Mouse (Mus musculus) cerebellum, postnatal 4 days (tissue): ENCODE results near the gene Zfp367.

Source experiments
- DNase-seq, 2 experiments: peaks; one replicate each; pipeline ENCODE4 v3.0.0; 2022; ENCODE audit warnings: low spot score in 2 of 2, mixed read lengths in 1 of 2

The Zfp367 gene

DNA sequence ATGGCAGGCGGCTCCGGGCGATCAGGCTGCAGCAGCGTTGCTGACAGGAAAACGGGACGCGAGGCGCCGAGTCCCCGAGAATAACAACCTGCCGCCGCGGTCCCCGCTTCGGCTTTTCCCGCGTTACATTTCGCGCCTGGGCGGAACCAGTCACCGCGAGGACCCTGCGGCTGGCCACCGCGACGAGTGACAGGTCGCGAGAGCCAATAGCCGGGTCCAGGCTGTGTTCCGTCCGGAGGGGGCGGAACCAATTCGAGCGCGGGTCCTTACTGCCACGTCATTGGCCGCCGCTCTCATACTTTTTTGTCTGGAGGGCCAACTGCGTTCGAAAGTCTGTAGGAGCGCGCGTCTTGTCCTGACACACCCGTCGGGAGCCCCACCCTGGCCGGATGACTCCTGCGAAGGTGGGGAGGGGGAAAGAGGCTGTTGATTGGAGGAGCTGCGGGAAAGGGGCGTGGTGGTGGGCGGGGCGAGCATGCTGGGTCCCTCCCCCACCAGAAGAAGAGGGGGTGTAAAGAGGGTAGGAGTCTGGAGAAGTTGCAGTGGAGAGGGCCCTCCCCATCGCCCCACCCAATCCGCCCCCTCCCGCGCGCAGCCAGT lies at the start of gene Zfp367:
Gene Zfp367 (minus strand): TSS at position 120 of the 600 bp plus-strand sequence.
- peak; percentile 93 to 96 for DNase-seq

DNA sequence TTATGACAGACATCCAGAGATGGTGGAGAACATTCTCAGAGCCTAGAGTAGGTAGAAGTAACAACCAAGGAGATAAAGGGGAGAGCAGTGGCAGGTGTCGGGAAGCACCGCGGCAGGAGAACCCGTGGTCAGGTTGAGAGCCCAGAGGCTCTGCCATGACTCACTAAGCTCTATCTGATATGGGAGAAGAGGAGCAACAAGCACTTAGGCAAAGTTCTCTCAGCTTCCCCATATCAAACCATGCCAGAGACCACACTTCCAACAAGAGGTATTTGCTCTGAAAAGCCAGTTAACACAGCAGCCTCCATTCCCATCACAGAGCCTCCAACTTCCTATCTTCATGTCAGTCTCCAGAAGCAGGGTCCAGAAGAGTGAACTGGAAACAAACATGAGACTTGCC lies 47.9 kb upstream of the Zfp367 start:
- DNase-seq = no peak

DNA sequence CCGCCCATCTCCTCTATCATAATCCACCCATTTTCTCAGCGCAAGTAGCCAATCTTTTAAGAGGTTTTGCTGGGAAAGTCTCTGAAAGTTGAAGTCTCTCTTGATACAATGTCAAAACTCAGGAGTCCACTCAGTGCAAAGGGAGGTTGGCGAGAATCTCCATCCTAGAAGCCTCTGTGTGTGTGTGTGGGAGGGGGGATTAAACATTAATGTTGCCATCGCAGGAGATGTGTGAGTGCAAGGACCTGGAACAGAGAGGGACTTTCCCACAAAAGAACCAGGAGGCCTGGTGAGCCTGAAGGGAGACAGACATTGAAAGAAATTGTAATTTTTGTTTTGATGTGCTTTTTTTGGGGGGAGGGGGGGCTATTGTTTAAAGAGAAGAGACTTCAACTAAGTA lies 45.3 kb upstream of the Zfp367 start:
- no peak for DNase-seq

DNA sequence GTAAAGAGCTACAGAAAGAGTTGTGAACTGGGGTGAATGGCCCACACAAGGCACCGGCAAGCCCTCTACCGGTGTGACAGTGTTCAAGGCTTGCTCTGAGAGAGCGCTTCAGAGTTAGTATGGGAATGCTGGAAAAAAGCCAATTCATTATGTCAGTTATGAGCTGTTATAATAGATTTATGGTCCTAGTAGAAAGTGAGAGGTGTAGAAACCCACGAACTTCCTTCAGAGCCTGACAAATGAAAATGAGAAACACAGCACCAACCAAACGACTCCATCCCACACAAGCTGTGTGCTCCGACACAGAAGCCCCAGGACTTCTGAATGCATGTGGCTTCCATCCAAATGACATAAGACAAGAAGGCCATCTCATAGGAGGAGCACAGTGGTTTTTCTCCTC lies 44.9 kb upstream of the Zfp367 start:
- no peak for DNase-seq

DNA sequence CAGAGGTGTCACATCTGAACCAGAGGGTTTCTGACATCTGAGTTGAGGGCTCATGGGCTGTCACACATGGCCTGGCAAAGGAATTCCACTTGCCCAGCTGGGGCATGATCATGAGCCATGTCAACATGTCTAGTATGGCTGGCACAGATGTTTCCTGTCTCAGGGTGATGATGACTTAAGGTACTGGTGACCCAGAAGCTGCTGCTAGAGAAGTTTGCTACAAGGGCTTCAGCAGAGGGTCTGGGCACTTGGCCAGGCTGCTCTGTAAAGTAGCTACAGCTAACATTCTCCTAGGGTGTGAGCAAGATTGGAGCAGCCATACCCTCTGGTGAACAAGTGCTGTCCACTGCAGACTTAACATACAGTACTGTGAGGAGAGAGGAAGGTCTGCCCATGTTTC lies 34.1 kb upstream of the Zfp367 start:
- DNase-seq = no peak

DNA sequence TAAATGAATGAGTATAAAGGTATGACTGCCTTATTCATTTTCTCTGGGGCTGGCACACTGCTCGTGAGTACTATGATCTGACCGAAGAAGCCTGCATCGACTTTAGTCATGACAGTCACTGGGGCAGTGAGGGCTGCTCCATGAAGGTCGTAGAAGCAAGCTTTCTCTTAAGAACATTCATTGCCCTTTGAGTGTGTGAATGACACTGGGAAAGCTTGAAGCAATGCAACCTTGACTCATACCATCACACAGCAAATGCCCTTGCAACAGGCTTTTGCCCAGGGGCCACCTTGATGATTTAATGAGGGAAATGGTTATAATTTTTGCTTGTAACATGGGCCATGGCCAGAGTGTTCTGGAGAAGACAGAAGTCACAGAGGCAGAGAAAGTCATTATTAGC lies 33.5 kb upstream of the Zfp367 start:
- DNase-seq = no peak

DNA sequence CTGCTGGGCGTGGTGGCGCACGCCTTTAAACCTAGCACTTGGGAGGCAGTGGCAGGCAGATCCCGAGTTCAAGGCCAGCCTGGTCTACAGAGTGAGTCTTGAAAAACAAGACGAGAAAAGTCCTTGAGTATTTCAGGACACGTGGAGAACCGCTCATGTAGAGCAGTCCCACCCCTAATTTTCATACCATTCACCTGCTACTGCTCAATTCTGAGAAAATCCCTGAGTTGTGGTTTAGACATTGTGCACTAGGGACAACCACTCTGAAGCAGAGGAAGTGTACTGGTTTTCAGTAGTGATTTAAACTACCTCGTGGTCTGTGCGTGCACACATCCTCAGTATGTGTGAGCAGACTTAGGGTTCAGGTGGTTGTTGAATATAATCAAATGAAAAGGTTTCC lies 32.6 kb upstream of the Zfp367 start:
- DNase-seq = no peak

DNA sequence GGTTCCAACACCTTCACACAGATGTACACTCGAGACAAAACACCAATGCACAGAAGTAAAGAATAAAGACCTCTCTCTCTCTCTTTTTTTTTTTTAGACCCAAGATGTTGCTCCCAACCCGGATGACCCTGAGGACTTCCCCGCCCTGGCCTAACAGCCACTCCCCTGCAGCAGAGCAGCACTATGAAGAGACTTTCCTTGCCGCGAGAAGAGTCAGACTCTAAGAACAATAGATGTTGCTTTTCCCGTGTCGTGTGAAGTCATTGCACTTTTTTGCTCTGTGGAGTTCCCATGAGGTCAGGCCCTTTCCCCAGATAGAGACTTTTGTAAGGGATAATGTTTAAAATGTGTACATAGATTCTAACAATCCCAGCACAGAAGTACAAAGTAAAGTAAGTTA lies 32.2 kb upstream of the Zfp367 start:
- no peak for DNase-seq

DNA sequence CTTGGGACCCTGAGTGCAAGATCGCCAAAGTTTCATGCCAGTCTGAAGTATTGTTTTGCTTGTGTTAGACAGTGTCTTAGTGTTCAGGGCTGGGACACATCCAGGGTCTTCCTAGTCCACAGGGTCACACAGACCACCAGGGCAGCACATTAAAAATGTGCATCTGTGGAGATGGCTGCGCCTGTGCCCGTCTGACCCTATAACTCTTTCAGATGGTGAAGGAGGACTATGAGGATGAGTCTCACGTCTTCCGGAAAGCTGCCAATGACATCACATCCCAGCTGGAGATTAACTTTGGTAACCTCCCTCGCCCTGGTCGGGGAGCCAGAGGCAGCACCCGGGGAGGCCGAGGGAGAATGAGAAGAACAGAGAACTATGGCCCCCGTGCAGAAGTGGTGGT lies 31.4 kb upstream of the Zfp367 start:
- DNase-seq = no peak

DNA sequence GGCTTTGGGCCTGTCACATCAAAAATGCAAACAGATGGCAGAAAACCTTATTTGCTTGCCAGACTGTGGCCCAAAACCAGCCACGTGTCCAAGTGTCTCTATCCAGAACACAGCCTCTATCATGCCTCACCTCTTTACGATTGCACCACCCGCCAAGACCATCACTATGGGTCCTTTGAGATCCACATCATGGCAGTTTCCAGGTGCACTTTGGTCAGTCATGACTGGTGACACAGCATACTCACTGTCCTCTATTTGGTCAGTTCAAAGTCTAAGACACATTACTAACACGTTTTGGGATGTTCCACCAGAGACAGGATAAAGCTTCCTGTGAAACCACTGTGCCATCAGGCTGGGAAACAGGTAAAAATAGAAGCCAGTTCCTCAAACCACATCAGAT lies 30.6 kb upstream of the Zfp367 start:
- DNase-seq = no peak

DNA sequence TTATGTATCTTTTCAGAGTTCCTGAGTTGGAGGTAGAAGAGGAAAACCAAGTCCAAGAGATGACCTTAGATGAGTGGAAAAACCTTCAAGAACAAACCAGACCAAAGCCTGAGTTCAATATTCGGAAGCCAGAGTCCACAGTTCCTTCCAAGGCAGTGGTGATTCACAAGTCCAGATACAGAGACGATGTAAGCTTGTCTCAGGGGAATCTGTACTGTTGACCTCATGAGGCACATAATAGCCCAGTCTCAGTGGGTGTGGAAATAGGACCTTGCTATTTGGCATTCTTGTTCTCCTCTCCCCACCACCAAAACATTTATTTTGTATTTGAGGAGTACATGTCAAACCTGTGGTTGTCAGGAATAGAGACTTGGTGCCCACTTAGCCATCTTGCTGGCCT lies 29.1 kb upstream of the Zfp367 start:
- no peak for DNase-seq

DNA sequence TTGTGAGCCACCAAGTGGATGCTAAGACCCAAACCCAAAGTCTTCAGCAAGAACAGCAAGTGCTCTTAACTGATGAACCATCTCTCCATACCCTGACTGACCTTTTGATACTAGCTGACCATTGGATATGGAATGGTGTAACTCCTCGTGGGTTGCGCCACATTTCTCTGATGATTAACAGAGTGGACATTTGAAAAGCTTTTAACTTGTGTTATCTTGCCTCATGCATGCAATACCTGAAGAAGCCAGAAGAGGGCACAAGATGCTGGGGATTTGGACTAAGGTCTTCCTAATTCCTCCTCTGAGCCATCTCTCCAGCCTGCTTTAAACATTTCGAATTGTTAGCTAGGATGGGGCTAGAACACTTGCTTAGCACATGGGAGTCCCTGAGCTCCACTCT lies 27.9 kb upstream of the Zfp367 start:
- DNase-seq = peak in 1 of 2 experiments; percentile 55

DNA sequence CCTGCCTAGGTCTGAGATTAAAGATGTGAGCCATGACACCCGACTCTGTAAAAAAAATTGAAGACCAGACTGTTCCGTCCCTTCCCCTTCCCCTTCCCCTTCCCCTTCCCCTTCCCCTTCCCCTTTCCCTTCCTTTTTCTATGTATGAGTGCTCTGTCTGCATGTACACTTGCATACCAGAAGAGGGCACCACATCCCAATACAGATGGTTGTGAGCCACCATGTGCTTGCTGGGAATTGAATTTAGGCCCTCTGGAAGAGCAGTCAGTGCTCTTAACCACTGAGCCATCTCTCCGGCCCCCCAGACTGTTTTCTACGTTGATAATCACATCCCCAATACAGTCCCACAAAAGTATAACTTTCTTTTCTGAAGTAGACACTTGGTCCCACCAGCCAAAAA lies 27.3 kb upstream of the Zfp367 start:
- DNase-seq = no peak

DNA sequence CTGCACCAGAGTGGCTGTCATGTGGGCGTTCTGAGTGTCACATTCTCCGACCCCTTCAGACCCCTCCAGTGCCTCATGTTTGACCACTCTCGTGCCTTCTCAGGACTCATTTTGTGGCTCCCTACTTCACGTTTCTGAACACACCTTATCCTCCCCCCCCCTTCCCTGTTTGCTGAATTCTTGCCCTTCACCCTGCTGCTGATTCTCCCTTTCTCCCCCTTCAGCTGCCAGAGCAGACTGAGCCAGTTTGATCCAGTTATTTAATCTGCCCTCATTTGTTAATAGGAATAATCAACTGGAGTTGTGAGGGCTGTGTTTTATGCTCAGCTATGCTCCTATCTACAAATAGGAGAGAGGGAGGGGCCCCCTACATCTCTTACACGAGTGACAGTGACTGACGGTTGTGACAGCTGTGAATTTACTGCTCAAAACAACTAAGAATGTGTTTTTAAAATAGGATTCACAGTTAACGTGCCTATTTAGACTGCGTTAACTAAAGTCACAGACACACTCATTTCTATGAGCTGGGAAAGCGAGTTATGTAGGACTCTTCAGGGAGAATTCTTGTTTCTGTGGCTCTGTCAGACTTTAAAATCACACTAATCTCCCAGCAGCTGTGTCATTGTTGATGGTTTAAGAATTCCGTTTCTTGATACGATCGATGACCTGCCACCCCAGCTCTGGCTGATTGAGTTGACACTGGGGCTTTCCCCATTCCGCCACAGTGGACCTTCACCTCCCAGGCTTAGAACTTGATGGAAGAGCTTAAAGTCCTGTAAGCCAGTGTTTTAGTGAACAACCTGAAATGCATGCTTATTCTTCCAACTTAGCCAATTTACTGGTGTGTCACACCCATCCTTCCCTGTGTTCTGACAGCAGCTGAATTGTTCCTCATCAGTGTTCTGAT lies 26.0 kb upstream of the Zfp367 start:
- DNase-seq = no peak

DNA sequence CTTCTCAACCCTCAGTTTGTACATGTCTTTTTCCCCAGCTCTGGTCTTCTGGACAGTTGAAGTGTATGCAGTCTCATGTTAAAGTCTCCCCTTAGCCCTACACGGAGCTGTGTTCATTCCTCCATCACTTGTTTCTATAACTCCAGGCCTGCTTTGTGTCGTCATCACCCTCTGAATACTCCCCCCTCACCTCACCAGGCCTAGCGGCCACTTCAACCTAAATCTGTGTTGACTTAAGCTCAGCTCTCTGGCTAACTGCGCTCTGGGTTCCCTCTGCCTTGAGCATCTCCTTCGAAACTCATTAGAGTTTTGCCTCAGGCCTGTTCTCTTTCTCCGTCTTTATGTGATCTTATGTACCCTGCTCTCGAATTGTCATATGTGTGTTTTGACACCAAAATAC lies 25.0 kb upstream of the Zfp367 start:
- DNase-seq = no peak

DNA sequence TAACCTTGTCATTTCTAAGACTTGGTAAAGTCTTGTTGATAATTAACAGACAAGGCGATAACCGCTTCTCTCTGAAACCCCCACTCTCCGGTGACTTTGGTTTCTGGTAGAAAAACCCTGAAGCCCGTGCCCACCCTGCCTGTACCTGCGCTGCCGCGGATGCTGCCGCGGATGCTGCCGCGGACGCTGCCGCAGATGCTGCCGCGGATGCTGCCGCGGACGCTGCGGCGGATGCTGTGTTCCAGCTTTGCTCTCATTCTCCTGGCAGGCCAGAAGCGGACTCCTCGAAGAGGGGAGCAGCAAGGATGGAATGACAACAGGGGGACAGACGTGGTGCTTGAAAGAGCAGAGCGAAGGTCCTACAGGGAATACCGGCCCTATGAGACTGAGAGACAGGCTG lies 16.7 kb upstream of the Zfp367 start:
- DNase-seq = peak in 1 of 2 experiments; percentile 47

DNA sequence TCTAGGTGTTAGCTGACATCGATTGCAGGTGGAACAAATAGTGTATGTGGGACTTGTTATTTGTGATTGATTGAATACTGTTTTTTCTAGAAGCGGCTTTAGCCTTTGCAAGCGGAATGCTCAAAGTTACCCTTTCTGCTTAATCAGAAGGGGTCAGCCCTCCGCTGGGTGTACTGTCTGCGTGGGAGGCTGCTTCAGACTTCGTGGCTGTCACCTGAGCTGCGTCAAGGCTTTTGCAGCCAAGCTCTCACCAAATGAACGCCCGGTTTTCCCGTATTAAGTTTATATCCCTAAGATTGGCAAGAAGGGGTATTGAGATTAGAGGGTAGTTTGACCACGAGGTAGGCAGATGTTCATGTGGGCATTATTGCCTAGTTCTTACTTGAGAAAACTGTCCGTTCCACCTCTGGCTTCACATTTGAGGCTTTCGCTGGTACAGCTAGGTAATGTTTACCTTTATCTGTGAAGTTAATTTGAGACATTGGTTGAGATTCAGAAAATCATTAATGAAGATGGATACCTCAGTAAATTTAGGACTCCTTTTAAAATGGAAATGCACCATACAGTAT lies 10.2 kb upstream of the Zfp367 start:
- DNase-seq = no peak

DNA sequence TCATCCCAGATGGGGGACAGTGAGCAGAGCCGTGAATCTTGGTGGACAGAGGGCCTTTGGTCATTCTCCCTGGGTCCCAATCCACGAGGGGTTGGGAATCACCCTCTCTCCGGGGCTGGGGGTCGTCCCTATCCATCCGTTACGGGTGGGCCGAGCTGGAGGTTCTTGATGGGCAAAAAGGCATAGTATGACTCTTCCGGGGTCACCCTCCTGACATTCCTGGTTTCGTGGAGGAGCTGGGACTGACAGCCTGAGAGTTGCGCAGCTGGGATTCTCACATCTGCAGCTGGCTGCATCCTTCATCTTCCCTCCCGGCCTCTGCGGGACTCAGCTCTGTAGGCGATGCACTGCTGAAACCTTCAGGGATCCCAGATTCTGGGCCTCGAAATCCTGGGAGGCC lies 9.6 kb upstream of the Zfp367 start:
- DNase-seq = no peak

DNA sequence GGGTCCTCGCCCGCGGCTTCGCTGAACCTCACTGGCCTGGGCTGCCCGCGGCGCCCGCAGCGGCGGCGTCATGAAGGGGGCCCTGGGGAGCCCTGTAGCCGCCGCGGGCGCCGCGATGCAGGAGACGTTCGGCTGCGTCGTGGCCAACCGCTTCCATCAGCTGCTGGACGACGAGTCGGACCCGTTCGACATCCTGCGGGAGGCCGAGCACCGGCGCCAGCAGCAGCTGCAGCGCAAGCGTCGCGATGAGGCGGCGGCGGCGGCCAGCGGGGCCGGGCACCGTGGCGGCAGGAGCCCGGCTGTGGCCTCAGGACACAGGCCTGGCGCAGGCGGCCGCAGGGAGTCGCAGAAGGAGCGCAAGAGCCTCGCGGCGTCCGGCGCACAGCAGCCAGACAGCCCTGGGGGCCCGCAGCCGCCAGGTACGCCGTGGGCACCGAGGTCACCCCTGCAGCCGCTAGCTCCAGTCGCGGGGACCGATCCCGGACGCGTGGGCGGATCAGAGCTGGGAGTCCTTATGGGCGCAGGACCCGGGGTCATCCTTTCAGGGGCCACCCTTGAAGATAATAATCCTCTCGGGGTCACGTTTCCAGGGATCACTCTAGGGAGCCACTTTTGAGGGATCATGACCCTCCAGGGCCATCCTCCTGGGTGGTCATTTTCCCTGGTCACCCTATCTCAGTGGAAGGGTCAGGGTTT lies 9.1 kb upstream of the Zfp367 start:
- no peak for DNase-seq

DNA sequence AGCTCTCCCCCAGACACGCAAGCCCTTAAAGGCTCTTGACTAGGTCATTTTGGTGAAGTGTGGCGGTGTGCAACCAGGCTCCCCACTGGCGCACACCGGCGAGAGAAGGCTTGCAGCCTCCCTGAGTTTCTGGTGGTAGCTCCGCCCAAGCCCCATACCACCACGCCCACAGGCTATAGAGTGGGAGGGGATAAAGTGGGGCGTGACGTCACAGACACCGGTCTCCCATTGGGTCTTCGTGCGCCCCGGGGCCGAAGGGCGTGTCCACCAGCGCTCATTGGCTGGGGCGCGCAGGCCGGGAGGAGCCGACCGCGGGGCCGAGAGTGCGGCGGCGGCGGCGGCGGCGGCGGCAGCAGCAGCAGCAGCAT lies 8.5 kb upstream of the Zfp367 start, which contains the start of gene Habp4:
Gene Habp4 (plus strand): TSS at position 277 of the 368 bp plus-strand sequence.
- peak; percentile 95 for DNase-seq

DNA sequence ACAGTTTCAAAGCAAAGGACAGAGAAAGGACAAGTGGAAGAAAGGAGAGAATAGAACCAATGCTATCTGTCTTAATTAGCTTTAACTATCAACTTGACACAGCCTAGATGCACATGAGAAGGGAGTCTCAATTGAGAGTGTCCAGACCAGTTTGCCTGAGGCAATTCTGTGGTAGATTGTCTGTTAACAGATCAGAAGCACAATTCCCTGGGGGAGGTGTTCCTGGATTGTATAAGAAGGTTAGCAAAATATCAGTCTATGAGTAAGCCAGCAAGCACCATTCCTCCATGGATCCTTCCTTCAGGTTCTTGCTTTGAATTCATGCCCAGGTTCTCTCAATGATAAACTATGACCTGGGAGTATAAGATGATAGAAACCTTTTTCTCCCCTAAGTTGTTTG lies 4.0 kb upstream of the Zfp367 start:
- DNase-seq = no peak

DNA sequence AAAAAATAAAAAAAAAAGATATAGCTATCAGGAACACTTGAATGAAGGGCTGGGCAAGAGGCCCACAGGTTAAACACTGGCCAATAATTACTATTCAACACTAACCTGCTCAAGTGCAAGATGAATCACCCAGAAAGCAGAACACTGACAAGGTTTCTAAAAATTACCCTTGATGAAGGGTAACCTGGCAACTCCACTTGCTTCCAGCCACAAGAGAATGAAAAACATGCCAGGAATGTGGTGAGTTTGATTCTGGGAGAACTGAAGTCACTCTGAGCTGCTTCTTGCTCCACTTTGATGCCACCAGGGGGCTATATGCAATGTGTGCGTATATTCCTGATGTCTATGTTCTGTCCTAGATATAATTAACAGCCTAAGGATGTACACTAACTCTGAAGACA lies 2.2 kb upstream of the Zfp367 start:
- no peak for DNase-seq
